ENCODE assay signal across 7 mouse cellular contexts in the genomic region with DNA sequence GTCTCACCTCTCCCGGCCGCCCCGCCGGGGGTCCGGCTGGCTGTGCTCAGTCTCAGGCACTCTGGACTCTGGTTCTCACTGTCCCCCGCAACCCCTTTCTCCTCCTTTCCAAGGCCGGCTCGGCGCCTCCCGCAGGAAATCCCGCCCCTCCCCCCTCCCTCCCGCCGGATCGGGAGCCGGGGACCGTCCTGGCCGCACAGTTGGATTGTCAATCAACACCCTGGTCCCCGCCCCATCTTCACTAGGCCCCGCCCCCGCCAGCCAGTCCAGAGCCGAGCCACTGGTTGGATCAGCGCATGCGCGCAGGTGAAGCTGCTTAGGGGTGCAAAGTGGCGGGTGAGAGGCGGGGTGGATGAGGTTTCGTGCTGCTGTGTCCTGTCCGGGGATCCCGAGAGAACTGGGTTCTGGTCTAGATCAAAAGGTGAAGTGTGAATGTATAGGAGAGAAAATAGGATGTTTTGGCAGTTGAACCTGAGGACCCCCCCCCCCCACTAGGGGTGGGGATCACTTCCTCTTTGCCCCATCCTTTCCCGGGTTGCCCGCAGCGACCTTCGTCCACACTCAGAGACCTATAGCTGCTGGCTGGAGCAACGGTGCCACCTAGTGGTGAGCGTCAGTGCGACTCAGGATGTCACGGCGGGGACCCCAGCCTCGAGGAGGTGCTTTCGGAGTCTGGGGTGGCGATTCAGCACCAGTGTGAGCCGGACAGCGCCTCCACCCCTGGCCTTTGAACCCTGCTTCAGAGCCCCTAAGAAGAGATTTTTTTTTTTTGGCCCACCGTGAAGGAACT. TPM values are rescaled to one million over a fixed set of nuclear protein-coding genes. Genes with fewer than 3 reads are reported as not detected.
DNase-seq lines count a peak whose midpoint lies in the region; ATAC-seq lines count a peak whose summit lies in the region.

A gene (minus strand): TSS at position 133 of the 790 bp plus-strand sequence.

- peak within 1 kb of the TSS; percentile 86 for H3K4me2 ChIP-seq in intestine, embryonic 15.5 days (replicated peaks)

- intact Hi-C loops in gastrocnemius, postnatal 36 days (cut with DNase I): loop anchor here (1.0 to 5.0 kb wide), 3 partner anchors 36 to 166 kb away; no protein-coding TSS in a partner anchor
- intact Hi-C loops in left cerebral cortex, postnatal 25 days (cut with DNase I): loop anchor here (1.0 to 5.0 kb wide), 5 partner anchors 46 to 181 kb away; no protein-coding TSS in a partner anchor

- no peaks in the 10 kb centered on the region for H3K36me3 ChIP-seq in intestine, embryonic 15.5 days
- peaks cover 58% of the 10 kb centered on the region for H3K36me3 ChIP-seq in midbrain, embryonic 10.5 days

- H3K9me3 ChIP-seq in intestine, embryonic 15.5 days: no peaks in the 10 kb centered on the region
- H3K9me3 ChIP-seq in midbrain, embryonic 10.5 days (replicated peaks): no peaks in the 10 kb centered on the region

- WGBS in intestine, embryonic 15.5 days: under 1% methylated on average over 44 of the region's 44 CpGs
- WGBS in midbrain, embryonic 10.5 days: under 1% methylated on average over 43 of the region's 44 CpGs

- no peaks in the 10 kb centered on the region for H3K27me3 ChIP-seq in intestine, embryonic 15.5 days (replicated peaks)
- H3K27me3 ChIP-seq in midbrain, embryonic 10.5 days (ENCODE audit: low read depth, poor library complexity, severe bottlenecking): no peaks in the 10 kb centered on the region

- H3K4me1 ChIP-seq in intestine, embryonic 15.5 days (replicated peaks): peaks cover 50% of the 10 kb centered on the region
- peaks cover 64% of the 10 kb centered on the region for H3K4me1 ChIP-seq in midbrain, embryonic 10.5 days

- H3K27ac ChIP-seq in intestine, embryonic 15.5 days: peak within 1 kb of the TSS; percentile 83
- peak within 1 kb of the TSS; percentile 90 for H3K27ac ChIP-seq in midbrain, embryonic 10.5 days (replicated peaks)

- ATAC-seq in intestine, embryonic 15.5 days: peak; percentile 92

- H3K9ac ChIP-seq in intestine, embryonic 15.5 days: peak within 1 kb of the TSS; percentile 86

- peak within 1 kb of the TSS; percentile 72 for H3K4me3 ChIP-seq in intestine, embryonic 15.5 days (replicated peaks)
- peak within 1 kb of the TSS; percentile 90 for H3K4me3 ChIP-seq in midbrain, embryonic 10.5 days

- peak; percentile 95 for DNase-seq in adrenal gland, adult 18-20 months (ENCODE audit: low spot score in 2 of 2)
- peak; percentile 98 for DNase-seq in embryo, embryonic 11 days
- peak; percentile 91 to 94 for DNase-seq in gastrocnemius, postnatal 36 days
- DNase-seq in left cerebral cortex, postnatal 25 days (ENCODE audit: low spot score in 2 of 2): peak; percentile 87 to 89
- peak; percentile 100 for DNase-seq in midbrain, embryonic 10.5 days (ENCODE audit: low spot score)
- DNase-seq in right cerebral cortex, postnatal 4 days: peak; percentile 92

RNA-seq across cellular contexts. Expression of the gene that starts here (rescaled TPM):
- total RNA-seq in adrenal gland, adult 18-20 months (2021): 10 to 100 TPM; 55.1 to 59.8 TPM
- total RNA-seq in gastrocnemius, postnatal 36 days (2021): 10 to 100 TPM; 12.6 to 13.3 TPM
- polyA plus RNA-seq in intestine, embryonic 15.5 days (2015; fragmentation: Nextera tagmentation; extraction: Ambion mirVana): 12.0 and 12.1 TPM in 2 replicates
- total RNA-seq in left cerebral cortex, postnatal 25 days (2021): 10 to 100 TPM; 18.8 to 20.7 TPM
- 17.5 and 18.6 TPM in 2 replicates for polyA plus RNA-seq in midbrain, embryonic 10.5 days (2016; fragmentation: Nextera tagmentation; extraction: Ambion mirVana)

Comparison
In these comparisons a context has a peak if more than half of its experiments do, and no peak if none do; other contexts are left out.
1. Peak in every context shown above with its lines: DNase-seq, ATAC-seq, H3K4me3 ChIP-seq and H3K27ac ChIP-seq.